Mouse (Mus musculus): ENCODE measurements around the gene Prpf8.

DNA sequence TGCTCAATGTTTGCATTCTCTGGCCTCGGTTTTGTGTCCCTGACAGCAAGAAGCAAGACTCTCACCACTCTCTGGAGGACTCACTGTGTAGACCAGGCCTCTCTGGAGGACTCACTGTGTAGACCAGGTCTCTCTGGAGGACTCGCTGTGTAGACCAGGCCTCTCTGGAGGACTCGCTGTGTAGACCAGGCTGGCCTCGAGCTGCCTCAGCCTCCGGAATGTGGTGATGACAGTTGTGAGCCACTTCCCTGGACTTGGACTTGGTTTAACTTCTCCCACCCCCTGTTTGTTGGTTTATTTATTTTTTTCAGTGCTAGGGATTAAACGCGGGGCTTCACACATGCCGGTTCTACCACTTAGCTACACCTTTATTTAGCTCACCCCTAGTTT is 50.4 kb downstream of the Prpf8 start:
- TF ChIP-seq CTCF (IDR thresholded peaks at IDR 0.05; ENCODE audit: insufficient read depth, low read length) (no peak), POLR2A (IDR thresholded peaks at IDR 0.05; ENCODE audit: borderline replicate concordance, extremely low read depth, low read depth, low read length) (no peak)
